Mouse (Mus musculus): ENCODE results near the gene Arf3.
A peak's percentile ranks its signal among the peaks of the same experiment; 100 is the strongest.
"Not testable (repeated sequence)": the region's sequence is repeated elsewhere in the genome, so short reads cannot be mapped to it uniquely, and the experiment has no call there.

The Arf3 gene

DNA sequence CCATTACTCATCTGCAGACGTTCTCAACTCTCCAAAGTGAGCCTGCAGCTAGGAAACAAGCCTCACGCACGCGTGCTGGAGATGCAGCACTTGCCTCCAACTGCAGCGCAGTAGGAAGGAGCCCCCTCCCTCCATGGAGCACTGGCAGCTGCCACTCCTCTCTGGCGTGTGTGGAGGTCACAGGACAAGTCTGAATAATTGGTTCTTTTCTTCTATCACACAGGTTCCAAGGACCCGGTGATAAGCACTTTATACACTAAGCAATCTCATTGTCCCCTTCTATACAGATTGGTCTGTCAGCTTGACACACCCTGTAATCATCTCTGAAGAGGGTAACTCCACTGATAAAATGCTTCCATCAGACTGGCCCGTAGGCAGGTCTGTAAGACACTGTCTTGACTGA lies 10.0 kb downstream of the Arf3 start:
- no peak for DNase-seq (ENCODE audit: low spot score)

DNA sequence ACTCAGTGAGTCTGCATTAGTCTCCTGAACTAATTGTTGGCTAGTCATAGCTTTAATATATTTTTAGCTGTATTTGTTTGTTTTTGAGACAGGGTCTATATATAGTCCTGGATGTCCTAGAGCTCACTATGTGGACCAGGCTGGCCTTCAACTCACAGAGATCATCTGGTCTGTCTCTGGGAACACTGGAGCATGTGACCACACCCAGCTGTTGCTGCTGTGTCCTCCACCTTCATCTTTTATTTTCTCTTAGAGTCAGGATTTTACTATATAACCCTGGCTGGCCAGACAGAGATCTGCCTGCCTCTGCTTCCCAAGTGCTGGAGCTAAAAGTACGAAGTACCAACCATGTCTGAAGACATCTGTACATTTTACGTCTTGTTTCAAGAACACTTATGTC lies 13.9 kb downstream of the Arf3 start:
- DNase-seq (ENCODE audit: low spot score) = no peak

DNA sequence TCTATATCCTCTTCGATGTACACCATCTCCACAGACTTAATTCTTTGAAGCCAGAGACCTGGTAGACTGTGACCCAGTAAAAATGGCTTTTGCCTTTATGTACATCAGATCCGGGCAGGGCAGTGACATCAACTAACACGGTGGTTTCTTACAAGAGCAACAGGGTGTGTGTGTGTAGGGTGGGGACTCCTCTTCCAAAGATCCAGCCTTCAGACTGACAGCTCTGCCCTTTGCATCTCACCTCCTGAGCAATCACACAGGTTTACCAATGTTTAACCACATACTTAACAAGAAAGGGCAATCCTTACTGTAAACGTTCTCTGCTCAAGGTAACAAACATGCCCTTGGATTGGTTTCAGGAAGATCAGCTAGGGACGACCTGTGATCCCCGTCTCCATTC lies 15.7 kb downstream of the Arf3 start:
- no peak for DNase-seq (ENCODE audit: low spot score)

DNA sequence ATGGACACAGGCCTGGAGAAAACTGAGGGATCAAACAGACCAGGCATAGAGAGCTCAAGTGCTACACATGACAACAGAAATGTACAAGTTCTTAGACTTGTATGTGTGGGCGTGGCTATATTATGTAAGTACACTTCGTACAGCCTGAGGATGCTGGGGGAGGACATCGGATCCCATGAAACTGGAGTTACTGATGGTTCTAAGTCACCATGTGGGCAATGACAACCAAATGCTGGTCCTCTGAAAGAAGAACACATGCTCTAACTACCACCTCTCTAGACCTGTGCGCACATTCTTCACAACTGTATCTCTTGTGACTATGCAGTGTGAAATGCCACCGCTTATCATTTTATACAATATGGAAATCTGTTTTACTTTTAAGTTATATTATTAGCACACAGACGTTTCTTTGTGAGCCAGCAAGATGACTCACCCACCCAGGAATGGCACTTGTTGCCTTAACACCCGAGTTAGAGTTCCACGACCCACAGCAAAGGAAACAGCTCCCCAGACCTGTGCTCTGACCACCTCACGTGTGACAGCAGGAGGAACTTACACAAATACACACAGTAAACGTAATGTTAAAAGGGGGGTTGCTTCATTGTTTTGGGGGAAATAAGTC lies 16.6 kb downstream of the Arf3 start:
- no peak for DNase-seq (ENCODE audit: low spot score)

DNA sequence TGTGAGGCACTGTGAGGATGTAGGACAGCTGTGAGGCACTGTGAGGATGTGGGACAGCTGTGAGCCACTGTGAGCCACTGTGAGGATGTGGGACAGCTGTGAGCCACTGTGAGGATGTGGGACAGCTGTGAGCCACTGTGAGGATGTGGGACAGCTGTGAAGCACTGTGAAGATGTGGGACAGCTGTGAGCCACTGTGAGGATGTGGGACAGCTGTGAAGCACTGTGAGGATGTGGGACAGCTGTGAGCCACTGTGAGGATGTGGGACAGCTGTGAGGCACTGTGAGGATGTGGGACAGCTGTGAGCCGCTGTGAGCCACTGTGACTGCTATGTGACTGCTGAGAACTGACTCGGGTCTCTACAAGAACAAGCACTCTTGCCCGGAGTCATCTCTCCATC lies 19.2 kb downstream of the Arf3 start:
- DNase-seq (ENCODE audit: low spot score) = not testable (repeated sequence)

DNA sequence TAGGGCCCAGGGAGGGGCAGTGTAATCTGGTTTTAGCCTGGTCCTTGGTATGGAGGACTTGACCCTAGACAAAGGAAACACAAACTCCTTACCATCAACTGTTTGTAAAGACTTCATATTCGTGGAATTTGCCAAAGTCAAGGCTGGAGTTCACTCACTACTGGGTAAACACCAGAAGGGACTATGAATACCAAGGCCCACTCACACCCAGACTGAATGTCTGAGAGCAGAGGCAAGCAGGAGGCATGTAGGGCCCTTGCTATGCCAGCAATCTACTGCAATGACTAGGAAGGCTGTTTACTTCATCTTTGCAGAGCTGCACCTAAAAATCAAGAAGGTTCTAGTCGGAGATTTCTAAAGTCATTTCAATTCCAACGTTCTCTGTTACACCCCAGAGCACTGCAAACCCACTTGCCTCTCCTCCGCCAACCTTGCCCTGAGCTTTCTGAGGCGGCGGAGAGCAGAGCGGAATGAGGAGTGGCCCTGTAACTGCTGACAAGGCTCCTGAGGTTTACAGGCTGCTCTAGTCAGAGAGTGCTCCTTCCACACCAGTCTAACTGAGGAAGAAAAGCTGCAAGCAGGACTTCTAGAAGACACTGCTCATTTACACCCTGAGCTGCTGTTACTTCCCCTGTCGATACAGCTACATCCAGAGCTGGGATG lies 20.1 kb downstream of the Arf3 start:
- no peak for DNase-seq (ENCODE audit: low spot score)

DNA sequence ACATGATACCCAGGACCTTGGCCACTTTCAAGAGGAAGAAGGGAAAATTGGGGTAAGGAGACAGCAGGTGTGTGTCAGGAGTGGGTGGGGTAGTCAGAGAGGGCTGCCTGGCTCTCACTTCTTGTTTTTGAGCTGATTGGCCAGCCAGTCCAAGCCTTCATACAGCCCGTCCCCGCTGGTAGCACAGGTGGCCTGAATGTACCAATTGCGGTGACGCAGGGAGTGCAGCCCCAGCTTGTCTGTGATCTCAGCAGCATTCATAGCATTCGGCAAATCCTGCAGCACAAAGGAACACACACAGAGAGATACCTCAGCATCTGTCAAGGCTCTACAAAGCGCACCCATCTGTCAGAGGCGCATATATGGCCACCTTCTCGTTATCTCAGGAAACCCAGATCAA lies 22.8 kb downstream of the Arf3 start:
- no peak for DNase-seq (ENCODE audit: low spot score)

DNA sequence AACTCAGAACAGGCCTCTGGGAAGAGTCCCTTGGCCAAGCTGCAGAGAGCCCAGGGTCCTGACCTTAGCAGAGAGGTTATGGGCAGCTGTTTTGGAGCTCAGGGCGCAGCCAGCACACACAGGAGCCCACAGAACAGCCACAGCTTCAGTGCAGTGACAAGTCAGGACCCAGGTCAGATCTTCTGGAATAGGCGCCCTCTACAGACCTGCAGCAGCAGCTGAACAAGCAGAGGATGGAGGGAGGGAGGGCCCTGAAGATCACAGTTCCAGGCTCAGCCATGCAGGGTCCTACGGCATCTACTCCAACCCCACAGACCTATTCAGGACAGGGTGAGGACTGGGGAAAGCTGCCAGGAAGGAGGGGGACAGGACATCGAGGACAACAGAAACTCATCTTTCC lies 24.2 kb downstream of the Arf3 start:
- no peak for DNase-seq (ENCODE audit: low spot score)

DNA sequence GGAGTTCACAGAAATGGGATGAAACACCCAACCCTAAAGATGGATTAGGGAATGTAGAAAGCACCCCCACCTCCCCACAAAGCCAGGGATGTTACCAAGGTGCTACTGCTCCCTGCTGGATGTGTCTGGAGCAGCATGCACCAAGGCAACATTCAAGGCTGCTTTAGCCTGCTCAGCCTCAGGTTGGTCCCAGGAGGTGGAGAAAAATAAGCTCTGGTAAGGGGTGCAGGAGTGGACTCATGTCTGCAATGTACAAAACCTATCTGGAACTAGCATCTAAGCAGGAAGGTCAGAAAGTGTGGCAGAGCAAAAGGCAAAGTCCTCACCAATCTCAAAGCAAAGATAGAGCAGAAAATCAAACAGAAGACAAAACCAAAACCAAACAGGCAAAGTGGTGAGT lies 25.1 kb downstream of the Arf3 start:
- peak; percentile 30 for DNase-seq (ENCODE audit: low spot score)

DNA sequence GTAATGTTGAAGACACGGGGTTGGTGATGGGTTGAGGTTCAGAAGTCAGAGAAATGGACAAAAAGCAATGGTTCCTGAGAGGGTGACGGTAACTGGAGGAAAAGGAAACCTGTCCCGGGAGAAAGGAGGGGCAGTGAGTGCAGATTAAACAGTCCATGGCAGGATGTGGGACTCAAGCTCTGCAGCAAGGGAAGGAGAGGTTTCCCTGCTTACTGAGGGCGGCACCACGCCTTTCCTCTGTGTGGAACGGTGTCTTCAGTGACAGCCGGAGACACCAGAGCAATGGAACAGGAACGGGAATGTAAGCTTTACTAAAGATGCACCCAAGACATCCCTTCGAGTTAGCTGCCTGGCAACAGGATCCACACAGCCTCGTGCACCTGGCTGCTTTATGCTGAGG lies 26.5 kb downstream of the Arf3 start:
- no peak for DNase-seq (ENCODE audit: low spot score)

DNA sequence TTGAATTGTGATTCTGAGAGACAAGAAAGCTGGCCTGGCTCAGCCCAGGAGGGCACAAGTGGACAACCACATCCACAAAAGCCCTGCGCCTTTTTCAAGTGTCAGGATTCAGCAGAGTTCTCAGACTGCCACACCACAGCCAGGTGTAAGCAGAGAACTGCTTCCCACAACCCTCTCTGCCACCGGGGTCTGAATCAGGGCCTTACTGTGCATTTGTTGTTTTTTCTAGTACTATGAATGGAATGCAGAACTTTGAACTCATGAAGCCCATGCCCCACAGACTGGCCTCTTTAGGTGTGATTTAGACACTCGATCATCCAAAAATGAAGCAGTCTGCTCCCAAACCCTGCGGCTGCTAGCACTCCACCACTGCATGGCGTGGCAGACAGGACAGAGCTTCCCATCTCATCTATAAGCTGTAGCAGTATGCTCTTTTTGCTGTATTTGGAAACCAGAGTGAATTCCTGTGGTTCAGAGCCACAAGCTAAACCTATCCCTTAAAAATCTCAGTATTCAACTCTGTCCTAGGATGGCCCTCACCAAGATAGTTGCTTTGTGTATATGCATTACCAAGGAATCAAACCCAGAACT lies 28.9 kb downstream of the Arf3 start:
- DNase-seq (ENCODE audit: low spot score) = no peak

DNA sequence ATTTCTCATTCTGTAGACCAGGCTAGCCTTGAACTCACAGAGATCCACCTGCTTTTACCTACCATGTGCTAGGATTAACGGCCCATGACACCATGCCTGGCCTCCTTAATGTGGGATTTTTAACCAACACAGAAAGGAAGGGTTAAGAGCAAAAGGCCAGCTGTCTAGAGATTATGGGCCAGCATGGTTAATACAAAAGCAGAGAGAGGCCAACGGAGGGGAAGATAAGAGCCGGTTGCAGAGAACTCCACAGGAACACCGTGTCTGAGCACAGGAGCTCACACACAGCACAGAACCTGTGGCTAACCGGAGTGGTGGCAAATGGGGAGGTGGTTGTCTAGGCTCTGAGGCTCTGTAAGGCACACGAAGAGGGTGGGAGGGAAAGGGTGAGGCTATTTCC lies 29.6 kb downstream of the Arf3 start:
- DNase-seq (ENCODE audit: low spot score) = no peak

DNA sequence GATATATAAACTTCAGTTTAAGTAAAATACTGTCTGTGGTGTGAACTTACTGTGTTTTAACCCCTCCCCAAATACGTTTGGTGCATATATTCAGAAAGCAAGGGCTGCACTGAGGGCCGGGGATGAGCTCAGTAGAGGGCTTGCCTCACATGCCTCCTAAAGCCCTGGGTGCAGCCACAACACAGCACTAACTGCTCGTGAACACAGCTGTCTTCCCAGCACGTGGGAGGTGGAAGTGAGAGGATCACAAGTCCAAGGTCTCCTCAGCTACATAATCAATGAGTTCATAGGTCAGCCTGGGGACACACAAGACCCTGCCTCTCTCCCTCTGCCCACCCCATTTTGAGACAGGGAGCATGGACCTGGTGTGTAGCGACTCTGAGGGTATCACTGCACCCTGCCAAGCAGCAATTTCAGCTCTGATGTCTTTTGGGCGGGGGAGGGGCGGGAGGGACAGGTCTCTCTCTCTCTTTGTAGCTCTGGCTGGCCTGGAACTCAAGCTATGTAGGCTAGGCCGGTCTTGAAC lies 30.9 kb downstream of the Arf3 start:
- DNase-seq (ENCODE audit: low spot score) = no peak

DNA sequence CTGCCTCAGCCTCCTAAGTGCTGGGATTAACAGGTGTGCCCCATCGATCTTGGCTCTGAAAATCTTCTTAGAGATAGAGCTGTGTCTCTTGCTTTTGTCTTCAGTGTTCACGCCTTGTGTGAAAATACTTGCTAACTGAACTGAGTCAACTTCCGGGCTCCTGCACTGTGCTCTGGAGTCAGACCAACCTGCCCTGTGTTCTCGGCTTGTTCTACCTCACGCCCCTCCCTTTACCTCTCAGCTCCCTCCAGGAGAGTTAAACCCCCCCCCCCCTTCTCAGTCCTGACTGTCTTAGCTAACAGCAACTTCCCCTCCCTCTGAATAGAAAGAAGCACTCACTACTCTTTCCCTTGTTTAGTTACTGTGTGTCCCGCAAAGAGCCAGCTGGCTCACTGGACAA lies 32.2 kb downstream of the Arf3 start:
- no peak for DNase-seq (ENCODE audit: low spot score)

DNA sequence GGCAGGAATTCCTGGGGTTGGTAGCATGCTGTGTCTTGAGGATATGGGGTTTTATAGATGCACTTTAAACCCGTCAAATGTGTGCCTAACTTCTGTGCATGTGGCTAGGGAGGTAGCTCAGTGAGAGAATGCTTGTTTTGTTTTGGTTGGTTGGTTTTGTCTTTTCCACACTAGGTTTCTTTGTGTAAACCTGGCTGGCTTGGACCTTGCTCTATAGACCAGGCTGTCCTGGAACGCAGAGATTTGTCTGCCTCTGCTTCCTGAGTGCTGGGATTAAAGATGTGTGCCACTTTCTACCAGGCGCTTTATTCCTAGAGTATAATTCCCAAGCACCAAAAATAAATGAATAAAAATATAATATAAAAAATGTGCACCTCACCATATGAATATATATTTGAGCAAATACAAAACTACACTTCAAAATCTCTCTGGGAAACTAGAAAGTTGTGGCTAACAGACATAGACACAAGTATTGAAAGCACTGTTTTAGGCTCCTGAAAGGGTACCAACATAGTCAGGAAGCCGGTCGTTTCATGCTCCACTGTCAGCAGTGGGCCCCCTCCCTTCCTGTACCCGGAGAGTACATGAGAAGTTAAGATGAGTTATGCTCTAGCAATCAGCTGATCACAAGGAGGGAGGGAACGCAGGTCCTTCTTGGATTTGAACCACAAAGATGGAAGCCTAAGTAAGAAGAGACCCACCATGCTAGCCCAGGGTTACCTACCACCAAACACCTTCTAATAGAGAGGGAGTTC lies 33.0 kb downstream of the Arf3 start:
- DNase-seq (ENCODE audit: low spot score) = no peak

DNA sequence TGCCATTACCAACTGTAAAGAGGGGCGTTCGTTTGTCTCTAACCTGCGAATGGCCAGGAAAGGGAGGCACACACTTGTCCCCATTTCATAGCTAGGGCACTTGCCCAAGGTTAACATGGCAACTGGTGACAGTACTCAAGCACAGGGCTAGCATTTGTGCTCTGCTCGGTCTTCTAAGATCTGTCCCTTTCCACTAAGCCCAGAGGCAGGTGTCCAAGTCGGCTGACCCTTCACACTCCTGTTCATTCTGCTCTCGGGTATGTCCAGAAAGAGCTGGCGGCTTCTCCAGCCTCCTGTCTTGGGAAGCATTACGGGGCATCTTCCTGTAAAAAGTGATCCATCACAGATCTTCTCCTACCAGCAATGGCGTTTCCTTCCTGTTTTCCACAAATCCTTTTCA lies 34.6 kb downstream of the Arf3 start:
- DNase-seq (ENCODE audit: low spot score) = no peak

DNA sequence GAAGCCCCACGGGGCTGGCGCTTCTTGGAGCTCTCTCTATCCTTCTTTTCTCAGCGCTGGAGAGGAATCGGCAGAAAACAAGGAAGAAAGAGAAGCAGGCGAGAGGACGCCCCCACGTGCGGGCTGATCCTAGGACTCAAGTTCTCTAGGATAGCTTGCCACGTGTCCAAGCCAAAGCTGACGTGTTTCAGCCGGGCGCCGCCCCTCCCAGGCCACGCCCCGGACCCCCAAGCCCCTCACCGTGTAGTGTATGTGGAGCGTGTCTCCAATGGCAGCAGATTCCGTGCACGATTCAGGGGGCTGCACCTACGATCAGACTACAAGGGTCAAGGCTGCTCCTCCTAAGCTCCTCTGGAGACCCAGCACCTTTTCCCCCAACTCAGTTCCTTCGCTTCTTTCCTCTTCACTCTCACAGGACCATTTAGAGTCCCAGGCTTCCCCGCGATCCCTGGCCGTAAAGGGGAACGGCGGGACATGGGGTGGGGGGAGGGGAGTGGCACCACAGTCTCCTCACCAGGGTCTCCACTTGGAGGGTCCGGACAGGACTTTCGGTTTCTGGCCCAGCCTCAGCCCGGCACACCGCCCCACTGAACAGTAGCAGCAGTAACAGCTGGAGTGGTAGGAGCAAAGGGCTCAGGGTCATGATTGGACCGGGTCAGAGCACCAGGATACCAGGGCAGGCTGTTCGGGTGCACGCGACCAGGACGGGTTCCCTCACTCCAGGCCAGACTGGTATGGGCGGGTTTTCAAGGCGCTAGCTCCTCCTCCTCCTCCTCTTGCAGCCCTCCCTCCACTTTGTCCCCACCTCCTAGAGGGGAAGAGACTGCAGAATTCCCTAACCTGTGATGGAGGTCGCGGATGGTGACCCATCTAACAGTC lies 35.3 kb downstream of the Arf3 start, which contains the start of gene Fkbp11:
Gene Fkbp11, minus strand, starts transcription at position 756 of the 879 bp plus-strand sequence.
- peak; percentile 84 for DNase-seq (ENCODE audit: low spot score)

DNA sequence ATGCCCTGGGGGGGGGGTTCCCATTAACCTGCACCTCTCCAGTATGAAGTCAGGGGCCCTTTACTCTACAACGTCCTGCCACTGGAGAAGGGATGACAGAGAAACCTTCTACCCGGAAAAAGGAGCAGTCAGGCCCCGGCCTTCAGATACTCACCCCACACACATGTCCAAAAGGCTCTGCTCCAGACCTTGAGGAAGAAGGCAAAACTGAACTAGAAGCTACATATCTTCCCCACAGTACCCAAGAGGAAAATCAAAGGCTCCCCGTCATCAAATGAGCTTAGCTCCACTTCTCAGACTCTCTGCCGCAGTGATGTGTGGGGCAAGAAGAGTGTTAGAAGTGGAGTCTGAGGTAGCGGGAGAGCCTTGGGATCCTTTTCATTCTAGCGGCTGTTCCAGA lies 36.3 kb downstream of the Arf3 start:
- DNase-seq (ENCODE audit: low spot score) = no peak

DNA sequence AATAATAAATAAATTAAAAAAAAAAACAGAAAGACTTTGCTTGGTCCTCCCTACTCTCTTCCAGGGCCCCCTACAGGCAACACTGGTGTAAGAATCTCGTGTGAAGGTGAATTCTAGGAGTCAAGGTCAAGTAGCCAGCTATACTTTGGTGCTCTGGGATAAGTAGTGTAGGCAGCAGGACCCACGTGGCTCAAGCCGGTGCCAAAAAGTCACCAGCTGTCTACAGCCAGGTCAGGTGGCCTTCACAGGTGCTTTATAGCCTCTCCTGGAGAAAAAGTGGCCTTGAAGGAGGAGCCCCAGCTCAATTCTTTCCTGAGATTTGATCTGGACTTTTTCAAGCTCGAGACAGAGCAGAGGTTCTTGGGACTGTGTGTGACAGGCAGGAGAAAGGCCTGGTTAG lies 36.9 kb downstream of the Arf3 start:
- DNase-seq (ENCODE audit: low spot score) = no peak

DNA sequence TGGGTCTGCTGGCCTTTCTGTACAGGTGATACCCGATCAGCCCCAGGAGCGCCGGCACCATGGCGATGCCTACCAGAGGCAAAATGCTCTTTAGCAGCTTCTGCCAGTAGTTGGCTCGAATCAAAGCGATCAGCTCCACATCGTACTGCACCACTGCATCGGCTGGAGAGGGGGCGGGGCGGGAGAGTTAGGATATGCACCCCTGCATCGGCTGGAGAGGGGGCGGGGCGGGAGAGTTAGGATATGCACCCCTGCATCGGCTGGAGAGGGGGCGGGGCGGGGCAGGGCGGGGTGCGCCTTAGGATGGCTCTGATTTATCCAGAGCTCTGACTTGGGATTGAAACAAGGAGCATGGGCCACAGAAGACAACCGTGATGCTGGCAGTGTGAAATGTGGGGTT lies 38.6 kb downstream of the Arf3 start:
- no peak for DNase-seq (ENCODE audit: low spot score)

DNA sequence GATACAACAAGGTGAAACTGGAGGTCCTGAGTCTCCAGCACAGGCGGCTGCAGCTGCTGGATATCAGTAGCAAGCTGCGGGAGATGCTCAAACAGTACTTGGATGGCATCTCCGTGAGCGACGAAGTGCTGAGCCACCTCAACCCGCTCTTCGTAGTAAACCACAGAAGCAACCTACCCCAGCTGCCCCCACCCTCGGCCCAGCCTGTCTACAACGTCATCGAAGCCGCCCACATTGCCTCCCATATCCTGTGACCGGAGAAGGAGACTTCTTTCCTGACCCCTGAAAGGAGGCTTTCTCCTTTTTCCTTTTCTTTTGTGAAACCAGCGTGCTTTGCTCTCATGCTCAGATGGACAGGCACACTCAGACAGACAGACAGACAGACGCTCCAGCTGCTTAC lies 40.2 kb downstream of the Arf3 start:
- no peak for DNase-seq (ENCODE audit: low spot score)

DNA sequence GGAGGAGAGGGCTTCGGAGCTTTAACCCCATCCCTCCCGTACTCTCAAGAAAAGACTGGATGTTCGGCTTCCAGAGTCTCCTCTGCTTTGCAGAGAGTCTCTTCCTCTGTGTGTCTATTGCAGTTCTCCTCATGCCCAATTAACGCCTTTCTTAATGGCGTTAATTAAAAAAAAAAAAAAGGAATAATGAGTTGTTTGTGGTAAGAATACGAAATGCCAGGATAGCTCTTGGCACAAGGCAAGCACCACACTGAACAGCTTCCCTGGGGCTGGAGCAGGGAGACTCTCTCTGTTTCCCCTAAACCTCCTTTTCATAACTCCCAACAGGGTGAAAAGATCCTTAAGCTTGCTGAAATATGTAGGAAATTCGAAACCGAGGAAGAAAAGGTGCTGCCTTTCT lies 40.8 kb downstream of the Arf3 start:
- no peak for DNase-seq (ENCODE audit: low spot score)
